Mouse (Mus musculus) small intestine, adult 2 months (tissue): ENCODE data around the gene Tpd52l2. TPM values are rescaled to one million over a fixed set of nuclear protein-coding genes. Genes with fewer than 3 reads are reported as not detected.

ENCODE experiments used
- H3K27ac ChIP-seq: fragments of 200-500 bp; 2 replicates; pipeline ENCODE4 v1.5.1; 2012; ENCODE audit warnings: low read depth, low read length, control low read depth, inconsistent platforms; ENCODE audit not compliant: insufficient read depth
- H3K27me3 ChIP-seq: fragments of 200-500 bp; 2 replicates; pipeline ENCODE4 v1.6.1; 2012; ENCODE audit warnings: mild to moderate bottlenecking, moderate library complexity, low read length, inconsistent platforms; ENCODE audit not compliant: control insufficient read depth, insufficient read depth
- H3K36me3 ChIP-seq: fragments of 200-500 bp; 2 replicates; pipeline ENCODE4 v1.6.1; 2012; ENCODE audit warnings: mild to moderate bottlenecking, low read length, control low read depth, inconsistent platforms; ENCODE audit not compliant: control insufficient read depth, insufficient read depth
- H3K4me1 ChIP-seq: fragments of 200-500 bp; 2 replicates; pipeline ENCODE4 v1.6.1; 2012; ENCODE audit warnings: low read length, inconsistent platforms, mixed read lengths; ENCODE audit not compliant: control insufficient read depth, insufficient read depth, insufficient read length
- H3K4me3 ChIP-seq: fragments of 200-500 bp; 2 replicates; pipeline ENCODE4 v1.5.1; 2012; ENCODE audit warnings: low read depth, mild to moderate bottlenecking, control low read depth, inconsistent platforms, low read length, moderate library complexity
- CTCF ChIP-seq: fragments of 200-500 bp; IDR thresholded peaks from 2 replicates; pipeline ENCODE4 v1.5.1; 2012; ENCODE audit warnings: low read depth, mild to moderate bottlenecking, control low read depth, inconsistent platforms, low read length, moderate library complexity, mixed read lengths; ENCODE audit not compliant: insufficient replicate concordance, insufficient read length; ENCODE audit errors: extremely low read depth
- POLR2A ChIP-seq: fragments of 200-500 bp; IDR thresholded peaks from 2 replicates; pipeline ENCODE4 v1.6.1; 2012; ENCODE audit warnings: low read depth, mild to moderate bottlenecking, control low read depth, inconsistent platforms, low read length, moderate library complexity
- WGBS: fragments of 180-500 bp; shearing (Covaris S2); methylation state at CpG from one replicate; pipeline ENCODE4 v1.1.7; 2018; 5-methylcytosine and 5-hydroxymethylcytosine counted together
- polyA plus RNA-seq: library from polyadenylated mRNA; depleted of rRNA; stranded (reverse); fragments of >200 nt; gene quantifications from 2 replicates; pipeline ENCODE4 v1.2.3, GENCODE M21; 2012

Tpd52l2 gene
- polyA plus RNA-seq, 1 experiment = 27.3 TPM

DNA sequence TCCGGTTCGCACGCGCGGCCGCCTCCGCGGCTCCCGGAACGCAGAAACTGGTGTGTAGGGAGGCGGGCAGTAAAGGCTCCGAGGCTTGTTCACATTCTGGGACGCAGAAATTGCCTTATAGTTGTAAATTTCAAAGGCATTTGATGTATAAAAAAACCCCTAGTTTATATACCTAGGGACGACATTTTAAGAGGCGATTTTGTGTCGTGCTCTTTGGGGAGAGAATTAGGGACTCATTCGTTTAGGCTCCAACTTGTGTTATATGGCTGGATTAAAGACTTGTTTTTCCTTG is 23.9 kb downstream of the Tpd52l2 start:
- under 1% methylated on average over 17 of the region's 17 CpGs for WGBS
- TF ChIP-seq CTCF = no peak
- no peak for TF ChIP-seq POLR2A
- Histone ChIP-seq H3K27me3 (no peaks in the 10 kb centered on the region), H3K36me3 (peaks cover 12% of the 10 kb centered on the region; the same call in 1 of the 2 replicates), H3K4me3 (peak overlapping the region; percentile 83), H3K27ac (peak overlapping the region; percentile 88), H3K4me1 (peaks cover 7% of the 10 kb centered on the region; the same call in 1 of the 2 replicates)

DNA sequence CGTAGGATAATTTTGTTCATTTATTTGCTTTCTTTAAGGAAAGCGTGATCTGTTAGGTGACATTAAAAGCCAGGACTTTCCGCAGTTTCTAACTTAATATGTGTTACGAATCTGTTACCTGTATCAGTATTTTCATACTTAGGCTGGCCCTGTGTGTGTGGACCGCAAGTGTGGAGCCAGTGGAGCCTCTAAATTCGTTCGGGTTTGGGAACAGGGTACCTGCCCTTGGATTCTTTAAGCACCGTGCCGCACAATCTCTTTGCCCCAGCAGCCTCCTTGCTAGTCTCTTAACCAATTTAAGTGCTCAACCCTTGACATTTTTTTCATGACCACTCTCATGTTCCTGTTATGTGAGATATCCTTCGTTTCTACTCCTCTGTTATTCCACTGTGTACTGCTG is 24.5 kb downstream of the Tpd52l2 start:
- 0 out of 2 replicates have a peak overlapping the region, but pooled peaks have one; percentile 17 for H3K27ac ChIP-seq
- 18% methylated on average over 10 of the region's 10 CpGs for WGBS

DNA sequence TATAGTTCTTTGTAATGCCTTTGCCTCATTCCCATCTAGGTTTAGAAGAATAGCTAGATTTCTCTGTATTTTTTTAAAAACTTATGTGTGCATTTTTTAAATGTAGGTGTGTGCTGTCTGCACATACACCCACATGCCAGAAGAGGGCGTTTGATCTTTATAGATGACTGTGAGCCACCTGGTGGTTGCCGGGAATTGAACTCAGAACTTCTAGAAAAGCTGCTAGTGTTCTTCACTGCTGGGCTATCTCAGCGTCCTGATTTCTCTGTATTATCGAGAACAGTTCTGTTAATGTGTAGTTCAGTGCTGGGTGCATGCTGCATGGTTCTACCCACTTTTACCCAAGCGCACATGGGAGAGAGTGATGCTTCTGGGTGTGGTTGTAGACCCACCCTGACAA is 25.9 kb downstream of the Tpd52l2 start:
- WGBS = 69% methylated on average over 5 of the region's 5 CpGs
- 0 out of 2 replicates have a peak, but pooled peaks cover 3% of the 10 kb centered on the region for H3K36me3 ChIP-seq
- no peak overlapping the region for H3K27ac ChIP-seq
- no peaks in the 10 kb centered on the region for H3K27me3 ChIP-seq
- H3K4me1 ChIP-seq = peaks cover 7% of the 10 kb centered on the region; the same call in 1 of the 2 replicates
- no peak overlapping the region for H3K4me3 ChIP-seq
- TF ChIP-seq CTCF (peak; percentile 34; the same call in 1 of the 2 replicates), POLR2A (no peak)

More for the DNA sequence above, 24.5 kb downstream of the Tpd52l2 start:
- Histone ChIP-seq H3K4me1 (peaks cover 7% of the 10 kb centered on the region; the same call in 1 of the 2 replicates), H3K36me3 (peaks cover 7% of the 10 kb centered on the region; the same call in 1 of the 2 replicates), H3K27me3 (no peaks in the 10 kb centered on the region), H3K4me3 (peak overlapping the region; percentile 53)
- TF ChIP-seq POLR2A (no peak), CTCF (no peak)

DNA sequence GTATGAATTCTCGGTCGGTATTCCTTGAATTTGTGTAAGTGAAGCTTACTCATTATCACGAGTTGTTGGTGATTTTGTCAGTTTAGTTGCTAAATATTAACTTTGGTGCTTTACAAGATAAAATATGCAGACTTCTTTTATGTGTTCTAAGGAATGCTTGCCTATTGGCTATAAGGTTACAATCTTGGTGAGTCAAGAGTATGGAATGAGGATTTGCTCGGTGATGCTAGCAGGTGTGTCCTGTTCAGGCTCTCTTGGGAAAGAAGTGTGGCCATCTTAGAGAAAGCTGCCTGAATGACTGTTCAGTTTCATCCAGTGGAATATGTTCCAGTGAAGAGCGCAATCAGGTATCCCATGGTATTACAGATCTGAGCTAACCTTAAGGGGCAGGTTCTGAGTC is 28.6 kb downstream of the Tpd52l2 start:
- H3K27ac ChIP-seq = peak overlapping the region; percentile 78
- peaks cover 5% of the 10 kb centered on the region; the same call in 1 of the 2 replicates for H3K4me1 ChIP-seq
- H3K4me3 ChIP-seq = peak overlapping the region; percentile 17; the same call in 1 of the 2 replicates
- WGBS = 41% methylated on average over 5 of the region's 5 CpGs
- no peaks in the 10 kb centered on the region for H3K27me3 ChIP-seq
- 0 out of 2 replicates have a peak, but pooled peaks cover 3% of the 10 kb centered on the region for H3K36me3 ChIP-seq
- no peak for TF ChIP-seq POLR2A

DNA sequence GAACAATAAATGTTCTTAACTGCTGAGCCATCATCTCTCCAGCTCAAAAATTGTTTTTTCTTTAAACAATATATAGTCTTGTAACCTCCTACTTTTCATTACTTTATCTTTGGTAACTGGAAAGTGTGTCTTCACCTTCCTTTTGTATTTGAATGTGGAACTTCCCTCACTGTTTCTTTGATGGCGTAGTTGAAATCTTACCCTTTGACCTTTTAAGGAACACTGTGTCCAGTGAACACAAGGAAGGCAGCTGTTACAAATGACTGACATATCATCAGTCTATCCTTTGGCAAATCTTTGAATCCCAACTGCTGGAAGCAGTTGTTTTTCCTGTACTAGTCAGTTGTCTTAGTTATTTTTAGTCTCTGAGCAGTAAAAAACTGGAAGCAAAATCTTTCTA is 32.1 kb downstream of the Tpd52l2 start:
- H3K36me3 ChIP-seq = peaks cover 6% of the 10 kb centered on the region
- TF ChIP-seq CTCF = no peak
- no peak for TF ChIP-seq POLR2A
- no peaks in the 10 kb centered on the region for H3K27me3 ChIP-seq
- no peaks in the 10 kb centered on the region; the same call in 1 of the 2 replicates for H3K4me1 ChIP-seq
- H3K4me3 ChIP-seq = no peak overlapping the region
- H3K27ac ChIP-seq = 0 out of 2 replicates have a peak overlapping the region, but pooled peaks have one; percentile 30
- 43% methylated on average over 1 of the region's 1 CpGs for WGBS

DNA sequence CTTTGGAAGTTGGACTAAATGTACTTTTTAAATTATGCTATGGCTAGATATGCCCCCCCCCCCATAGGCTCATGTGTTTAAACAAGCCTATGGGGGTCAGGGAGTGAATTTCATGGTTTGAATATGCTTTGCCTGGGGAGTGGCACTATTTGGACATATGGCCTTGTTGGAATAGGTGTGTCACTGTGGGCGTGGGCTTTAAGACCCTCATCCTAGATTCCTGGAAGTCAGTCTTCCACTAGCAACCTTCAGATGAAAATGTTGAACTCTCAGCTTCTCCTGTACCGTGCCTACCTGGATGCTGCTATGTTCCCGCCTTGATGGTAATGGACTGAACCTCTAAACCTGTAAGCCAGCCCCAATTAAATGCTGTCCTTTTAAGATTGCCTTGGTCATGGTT is 35.6 kb downstream of the Tpd52l2 start:
- TF ChIP-seq POLR2A (no peak), CTCF (no peak)
- Histone ChIP-seq H3K4me3 (no peak overlapping the region), H3K4me1 (no peaks in the 10 kb centered on the region), H3K27ac (no peak overlapping the region), H3K36me3 (peaks cover 7% of the 10 kb centered on the region), H3K27me3 (no peaks in the 10 kb centered on the region)
- WGBS = 95% methylated on average over 3 of the region's 3 CpGs

DNA sequence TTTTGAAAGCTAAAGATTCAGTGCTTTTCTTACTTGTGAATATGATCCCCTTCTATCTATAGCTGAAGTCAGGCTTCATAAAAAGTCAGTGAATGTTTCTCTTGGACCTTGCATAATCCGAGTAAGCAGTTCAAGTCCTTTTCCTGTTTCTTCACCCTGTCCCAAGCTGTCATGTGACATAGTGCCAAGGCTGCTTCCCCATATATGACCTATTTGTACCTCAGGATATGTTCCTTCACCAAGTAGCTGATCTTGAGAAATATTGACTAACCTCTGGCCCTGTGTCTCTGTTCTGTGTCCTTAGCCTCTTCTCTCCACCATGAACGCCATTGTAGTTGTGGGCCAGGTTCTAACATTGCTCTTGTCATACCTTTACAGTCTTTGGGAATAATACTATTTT is 39.5 kb downstream of the Tpd52l2 start:
- H3K4me3 ChIP-seq = no peak overlapping the region
- H3K27ac ChIP-seq = no peak overlapping the region
- peaks cover 11% of the 10 kb centered on the region for H3K36me3 ChIP-seq
- TF ChIP-seq POLR2A = no peak
- TF ChIP-seq CTCF = no peak
- WGBS = 78% methylated on average over 2 of the region's 2 CpGs
- H3K4me1 ChIP-seq = no peaks in the 10 kb centered on the region
- no peaks in the 10 kb centered on the region for H3K27me3 ChIP-seq

DNA sequence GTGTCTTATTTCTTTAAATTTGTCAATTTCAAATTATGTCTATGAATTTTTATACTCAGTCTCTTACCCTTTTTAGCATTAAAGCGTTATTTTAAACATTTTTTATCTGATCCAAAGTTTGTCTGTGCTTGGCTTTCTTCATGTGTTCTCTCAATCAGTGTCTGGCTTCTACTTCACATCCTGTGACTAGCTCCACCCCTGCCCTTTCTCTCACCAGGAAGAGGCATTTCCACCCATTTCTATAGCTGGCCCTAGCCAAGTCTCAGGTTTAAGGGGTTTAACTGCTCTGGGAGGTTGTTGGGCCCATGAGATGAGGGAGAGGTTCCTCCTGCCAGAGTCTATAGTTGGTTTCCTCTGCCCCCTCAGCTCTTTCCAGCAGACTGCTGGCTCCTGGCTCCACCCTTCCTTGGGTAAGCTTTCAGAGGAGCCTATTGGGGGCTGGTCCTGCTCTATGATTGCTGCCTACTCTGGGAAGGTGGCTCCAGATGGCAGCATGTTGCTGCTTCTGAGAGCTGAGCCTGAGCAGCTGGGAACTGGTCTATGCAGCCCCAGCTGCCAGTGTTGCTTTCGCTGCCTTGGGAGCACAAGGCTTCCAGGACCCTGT is 40.6 kb downstream of the Tpd52l2 start:
- Histone ChIP-seq H3K4me3 (no peak overlapping the region), H3K36me3 (peaks cover 10% of the 10 kb centered on the region), H3K4me1 (no peaks in the 10 kb centered on the region), H3K27me3 (no peaks in the 10 kb centered on the region), H3K27ac (no peak overlapping the region)
- TF ChIP-seq POLR2A (no peak), CTCF (no peak)
- WGBS = 82% methylated on average over 2 of the region's 2 CpGs
